Mouse (Mus musculus): ENCODE results near the gene Etnk2. TPM values are rescaled to one million over a fixed set of nuclear protein-coding genes. Genes with fewer than 3 reads are reported as not detected.
A peak's percentile ranks its signal among the peaks of the same experiment; 100 is the strongest.

Etnk2 gene
- polyA plus RNA-seq, 1 experiment from 2014 or later, result 3.0 TPM

DNA sequence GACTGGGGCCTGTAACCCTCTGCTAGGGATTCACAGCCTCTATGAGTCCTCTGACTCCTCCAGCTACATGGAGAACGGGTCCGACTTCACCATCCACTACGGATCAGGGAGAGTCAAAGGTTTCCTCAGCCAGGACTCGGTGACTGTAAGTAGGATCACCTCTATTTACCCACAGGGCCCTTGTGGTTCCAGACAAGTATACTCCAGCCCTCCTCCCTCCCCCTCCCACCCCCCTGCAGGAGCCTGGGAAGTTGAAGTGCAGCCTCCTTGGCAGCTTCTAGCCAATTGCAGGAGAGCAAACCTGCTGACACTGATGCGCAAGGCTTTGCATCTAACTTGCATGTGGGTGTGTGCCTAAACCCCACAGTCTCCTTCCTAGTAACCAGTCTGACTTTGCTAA is 7.9 kb upstream of the Etnk2 start:
- Histone ChIP-seq H3K27ac (no peak overlapping the region), H3K4me3 (no peak overlapping the region), H3K4me1 (peaks cover 8% of the 10 kb centered on the region), H3K9ac (no peak overlapping the region), H3K9me3 (no peaks in the 10 kb centered on the region), H3K27me3 (no peaks in the 10 kb centered on the region; the same call in 1 of the 2 replicates), H3K4me2 (replicated peaks) (no peak overlapping the region), H3K36me3 (no peaks in the 10 kb centered on the region)
- WGBS, result 41% methylated on average over 5 of the region's 5 CpGs
- ATAC-seq (ENCODE audit: insufficient number of reproducible peaks, insufficient read depth, low FRiP score, low TSS enrichment), result no peak

DNA sequence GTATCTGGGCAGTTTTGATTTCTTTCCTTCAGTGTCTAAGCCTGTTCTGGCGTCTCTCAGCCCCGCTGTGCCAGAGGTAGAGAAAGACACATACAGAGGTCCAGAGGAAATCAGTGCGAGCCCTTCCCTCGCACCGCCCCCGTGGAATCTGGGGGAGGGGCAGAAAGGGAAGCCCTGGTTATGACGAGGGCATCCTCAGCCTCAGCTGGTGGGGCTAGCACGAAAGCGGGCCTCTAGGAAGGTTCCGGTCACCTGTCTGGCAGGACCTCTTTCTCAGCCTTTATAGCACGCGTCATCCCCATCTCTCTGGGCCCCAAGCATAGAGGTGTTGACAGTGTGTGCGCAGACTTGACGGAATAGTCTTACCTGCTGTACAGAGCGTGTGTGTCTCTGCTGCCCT is 7.5 kb upstream of the Etnk2 start:
- Histone ChIP-seq H3K4me3 (no peak overlapping the region), H3K9me3 (no peaks in the 10 kb centered on the region), H3K4me1 (peaks cover 8% of the 10 kb centered on the region), H3K36me3 (no peaks in the 10 kb centered on the region), H3K9ac (no peak overlapping the region), H3K27me3 (no peaks in the 10 kb centered on the region; the same call in 1 of the 2 replicates), H3K4me2 (replicated peaks) (no peak overlapping the region), H3K27ac (no peak overlapping the region)
- 53% methylated on average over 15 of the region's 15 CpGs for WGBS
- no peak for ATAC-seq (ENCODE audit: insufficient number of reproducible peaks, insufficient read depth, low FRiP score, low TSS enrichment)

DNA sequence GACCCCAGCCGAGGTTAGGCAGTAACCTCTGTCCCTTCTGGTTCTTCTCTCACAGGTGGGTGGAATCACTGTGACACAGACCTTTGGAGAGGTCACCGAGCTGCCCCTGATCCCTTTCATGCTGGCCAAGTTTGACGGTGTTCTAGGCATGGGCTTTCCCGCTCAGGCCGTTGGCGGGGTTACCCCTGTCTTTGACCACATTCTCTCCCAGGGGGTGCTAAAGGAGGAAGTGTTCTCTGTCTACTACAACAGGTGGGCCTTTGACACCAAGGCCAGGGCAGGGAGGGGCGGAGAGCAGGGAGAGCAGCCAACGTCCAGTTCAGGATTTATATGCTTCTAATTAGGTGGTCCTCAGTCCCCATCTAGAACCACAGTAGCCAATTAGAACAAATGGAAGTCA is 7.0 kb upstream of the Etnk2 start:
- WGBS, result 59% methylated on average over 8 of the region's 8 CpGs

DNA sequence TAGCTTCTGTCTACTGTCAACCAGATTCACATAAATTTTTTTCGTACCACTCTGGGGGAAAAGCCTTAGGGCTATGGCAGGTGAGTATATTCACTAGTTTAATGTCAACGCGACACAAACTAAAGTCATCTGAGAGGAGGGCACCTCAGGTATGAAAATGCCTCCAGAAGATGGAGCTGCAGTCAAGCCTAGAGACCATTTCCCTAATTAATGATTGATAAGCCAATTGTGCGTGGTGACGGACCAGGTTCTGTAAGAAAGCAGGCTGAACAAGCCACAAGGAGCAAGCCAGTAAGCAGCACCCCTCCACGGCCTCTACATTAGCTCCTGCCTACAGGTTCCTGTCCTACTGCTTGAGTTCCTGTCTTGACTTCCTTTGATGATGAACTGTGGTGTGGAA is 2.4 kb upstream of the Etnk2 start:
- H3K9ac ChIP-seq, result no peak overlapping the region
- no peak overlapping the region for H3K4me2 ChIP-seq (replicated peaks)
- H3K9me3 ChIP-seq, result no peaks in the 10 kb centered on the region
- H3K4me3 ChIP-seq, result no peak overlapping the region
- ATAC-seq (ENCODE audit: insufficient number of reproducible peaks, insufficient read depth, low FRiP score, low TSS enrichment), result no peak
- 91% methylated on average over 6 of the region's 6 CpGs for WGBS
- peaks cover 32% of the 10 kb centered on the region for H3K27me3 ChIP-seq
- peaks cover 10% of the 10 kb centered on the region for H3K4me1 ChIP-seq
- no peak overlapping the region for H3K27ac ChIP-seq
- no peaks in the 10 kb centered on the region for H3K36me3 ChIP-seq

More for the DNA sequence above, 7.0 kb upstream of the Etnk2 start:
- Histone ChIP-seq H3K9me3 (no peaks in the 10 kb centered on the region), H3K36me3 (no peaks in the 10 kb centered on the region), H3K9ac (no peak overlapping the region), H3K27me3 (no peaks in the 10 kb centered on the region; the same call in 1 of the 2 replicates), H3K4me1 (peaks cover 8% of the 10 kb centered on the region), H3K27ac (no peak overlapping the region), H3K4me2 (replicated peaks) (no peak overlapping the region), H3K4me3 (no peak overlapping the region)
- no peak for ATAC-seq (ENCODE audit: insufficient number of reproducible peaks, insufficient read depth, low FRiP score, low TSS enrichment)

DNA sequence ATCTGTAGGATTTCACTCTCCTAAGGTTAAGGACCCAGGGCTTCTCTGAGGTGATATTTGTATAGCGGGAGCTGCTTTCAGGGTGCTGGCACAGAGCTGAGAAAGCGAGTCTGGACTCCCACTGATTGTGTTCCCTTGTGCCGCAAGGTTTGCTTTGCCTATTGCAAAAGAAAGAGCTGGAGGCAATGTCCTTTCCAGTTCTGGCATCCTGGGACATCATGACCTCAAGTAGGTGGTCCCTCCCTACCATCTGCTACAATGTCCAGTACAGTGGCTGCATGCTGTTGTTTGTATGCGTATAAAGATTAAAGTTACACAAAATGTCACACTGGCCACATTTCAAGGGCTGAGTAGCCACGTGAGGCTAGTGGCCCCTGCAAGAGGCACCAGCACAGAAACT is 1.3 kb upstream of the Etnk2 start:
- no peaks in the 10 kb centered on the region for H3K9me3 ChIP-seq
- H3K9ac ChIP-seq, result no peak overlapping the region
- H3K4me1 ChIP-seq, result peaks cover 9% of the 10 kb centered on the region
- 87% methylated on average over 5 of the region's 5 CpGs for WGBS
- peaks cover 32% of the 10 kb centered on the region for H3K27me3 ChIP-seq
- no peak for ATAC-seq (ENCODE audit: insufficient number of reproducible peaks, insufficient read depth, low FRiP score, low TSS enrichment)
- H3K4me3 ChIP-seq, result no peak overlapping the region
- H3K27ac ChIP-seq, result no peak overlapping the region
- no peak overlapping the region for H3K4me2 ChIP-seq (replicated peaks)
- H3K36me3 ChIP-seq, result no peaks in the 10 kb centered on the region

DNA sequence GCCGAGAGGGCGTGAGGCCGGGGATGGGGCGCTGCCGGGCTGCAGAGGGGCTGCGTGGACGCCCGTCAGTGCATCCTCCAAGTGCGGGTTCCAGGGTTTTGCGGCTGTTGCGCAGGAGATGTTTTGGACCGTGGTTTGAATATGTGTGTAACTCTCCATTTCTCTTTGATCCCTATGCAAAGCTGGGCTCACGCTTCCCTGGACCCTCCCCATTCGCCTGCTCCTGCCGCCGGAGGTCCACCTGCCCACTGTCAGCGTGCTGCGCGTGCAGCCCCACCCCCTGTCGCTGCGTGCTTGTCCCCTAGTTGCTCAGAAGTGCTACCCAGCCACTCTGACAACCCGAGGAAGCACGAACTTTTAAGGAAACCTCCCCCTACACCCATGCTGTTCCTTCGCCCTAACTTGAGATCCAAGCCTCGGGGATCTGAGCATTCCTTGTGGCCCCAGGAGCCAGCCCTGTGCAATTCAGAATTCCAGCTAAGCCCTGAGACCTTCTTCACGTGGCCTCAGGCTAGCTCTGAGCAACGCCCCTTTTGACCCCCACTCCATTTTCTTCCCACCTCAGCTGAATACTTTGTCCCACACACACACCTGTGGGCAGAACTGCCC is 754 bp downstream of the Etnk2 start:
- WGBS, result 2% methylated on average over 27 of the region's 27 CpGs
- Histone ChIP-seq H3K9me3 (no peaks in the 10 kb centered on the region), H3K27me3 (peaks cover 32% of the 10 kb centered on the region), H3K36me3 (no peaks in the 10 kb centered on the region), H3K9ac (peak overlapping the region; percentile 38; the same call in 1 of the 2 replicates), H3K4me1 (peaks cover 20% of the 10 kb centered on the region), H3K27ac (no peak overlapping the region), H3K4me2 (replicated peaks) (peak overlapping the region; percentile 97), H3K4me3 (peak overlapping the region; percentile 66)
- ATAC-seq (ENCODE audit: insufficient number of reproducible peaks, insufficient read depth, low FRiP score, low TSS enrichment), result no peak

DNA sequence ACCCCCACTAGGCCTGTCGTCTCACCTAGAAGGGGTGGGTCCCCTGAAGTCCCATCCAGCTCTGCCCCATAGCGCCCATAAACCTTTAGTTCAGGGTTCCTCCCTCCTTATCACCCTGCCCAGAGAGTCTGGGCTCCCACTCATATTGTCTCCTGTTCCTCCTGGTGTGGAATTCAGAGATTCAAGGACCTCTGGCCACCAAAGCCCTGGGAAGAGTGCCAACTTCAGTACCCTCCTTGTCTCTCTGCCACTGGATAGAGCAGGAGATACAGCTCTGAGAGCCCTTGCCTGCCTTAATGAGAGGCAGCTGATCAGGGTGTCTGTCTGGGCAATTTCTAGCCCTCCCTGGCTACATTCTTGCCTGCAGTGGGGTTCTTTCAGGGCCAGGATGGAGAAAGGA is 1.5 kb downstream of the Etnk2 start:
- H3K27ac ChIP-seq, result no peak overlapping the region
- no peak overlapping the region for H3K9ac ChIP-seq
- no peak overlapping the region for H3K4me2 ChIP-seq (replicated peaks)
- no peak for ATAC-seq (ENCODE audit: insufficient number of reproducible peaks, insufficient read depth, low FRiP score, low TSS enrichment)
- no peaks in the 10 kb centered on the region for H3K9me3 ChIP-seq
- H3K27me3 ChIP-seq, result peaks cover 32% of the 10 kb centered on the region
- WGBS, result 52% methylated on average over 2 of the region's 2 CpGs
- no peaks in the 10 kb centered on the region for H3K36me3 ChIP-seq
- H3K4me1 ChIP-seq, result peaks cover 20% of the 10 kb centered on the region
- no peak overlapping the region for H3K4me3 ChIP-seq

DNA sequence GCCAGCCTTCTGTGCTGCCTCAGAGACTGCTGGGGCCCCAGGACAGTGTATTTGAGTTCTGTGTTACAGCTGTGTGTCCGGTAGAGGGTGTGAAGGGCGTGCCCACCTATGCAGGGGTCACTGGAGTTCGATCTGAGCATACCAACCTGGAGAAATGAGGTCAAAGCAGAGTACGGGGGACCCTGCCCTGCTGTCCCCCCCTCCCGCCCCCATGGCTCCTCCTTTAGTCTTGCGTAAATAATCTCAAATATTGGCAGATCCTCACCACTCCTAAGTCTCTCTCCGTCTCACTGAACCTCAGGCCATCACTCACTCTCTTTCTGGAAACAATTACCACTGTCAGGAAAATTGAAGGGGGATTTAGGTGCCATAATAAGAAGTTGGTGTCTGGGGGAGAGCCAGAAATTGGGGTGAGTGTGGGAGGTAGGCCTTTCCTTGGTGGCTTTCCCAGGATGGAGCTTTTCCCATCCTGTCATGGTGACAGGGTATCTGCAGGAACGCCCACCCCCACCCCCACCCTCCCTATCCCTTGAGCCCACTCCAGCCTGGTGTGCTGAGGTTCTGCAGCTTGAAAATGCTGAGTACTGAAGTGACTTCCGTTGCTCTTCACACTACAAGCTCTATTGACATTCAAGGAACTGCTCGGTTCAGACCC is 3.7 kb downstream of the Etnk2 start:
- Histone ChIP-seq H3K4me2 (replicated peaks) (no peak overlapping the region), H3K9me3 (no peaks in the 10 kb centered on the region), H3K9ac (no peak overlapping the region), H3K27ac (0 out of 2 replicates have a peak overlapping the region, but pooled peaks have one; percentile 8), H3K4me1 (peaks cover 20% of the 10 kb centered on the region), H3K36me3 (no peaks in the 10 kb centered on the region), H3K4me3 (no peak overlapping the region), H3K27me3 (peaks cover 32% of the 10 kb centered on the region)
- ATAC-seq (ENCODE audit: insufficient number of reproducible peaks, insufficient read depth, low FRiP score, low TSS enrichment), result no peak
- 31% methylated on average over 10 of the region's 10 CpGs for WGBS

DNA sequence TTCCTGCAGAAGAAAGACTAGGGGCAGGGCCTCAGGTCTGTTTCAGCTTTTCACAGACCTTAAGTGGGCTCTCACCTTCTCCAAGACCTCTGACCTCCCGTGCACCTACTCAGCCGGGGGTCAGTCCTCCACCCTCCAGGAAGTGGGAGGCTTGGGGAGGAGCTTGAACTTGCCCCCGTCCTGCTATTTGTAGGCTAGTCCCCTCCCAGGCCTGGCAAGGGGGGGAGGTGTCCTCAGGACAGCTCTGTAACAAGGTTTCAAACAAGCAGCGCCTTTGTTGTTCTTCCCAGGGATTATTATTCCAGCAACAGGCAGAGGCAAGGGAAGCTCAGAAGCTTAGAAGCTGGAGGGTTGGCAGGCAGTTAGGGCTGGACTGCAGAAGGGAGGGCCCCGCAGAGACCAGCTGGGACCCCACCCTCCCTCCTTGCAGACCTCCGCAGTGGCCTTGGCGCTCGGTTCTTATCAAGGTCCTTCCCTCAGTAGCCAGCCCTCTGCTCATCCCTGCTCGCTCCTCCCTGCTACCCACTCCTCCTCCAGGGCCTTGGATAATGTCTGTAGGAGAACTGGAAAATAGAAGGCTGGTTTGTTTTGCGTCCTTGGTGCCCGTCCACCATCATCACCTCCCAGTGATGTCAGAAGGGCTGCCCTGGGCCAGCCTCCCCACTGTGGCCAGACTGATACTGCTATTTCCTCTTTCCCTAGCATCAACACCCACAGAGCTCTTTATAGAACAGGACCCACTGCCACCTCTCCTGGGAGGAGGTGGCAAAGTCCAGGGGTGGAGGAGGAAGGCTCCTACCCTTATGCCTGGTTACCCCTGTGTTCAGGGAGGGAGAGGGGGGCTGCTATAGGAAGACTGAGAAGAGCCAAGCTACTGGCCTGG is 4.5 kb downstream of the Etnk2 start:
- H3K9me3 ChIP-seq, result no peaks in the 10 kb centered on the region
- no peaks in the 10 kb centered on the region for H3K36me3 ChIP-seq
- H3K27me3 ChIP-seq, result peaks cover 29% of the 10 kb centered on the region
- H3K4me1 ChIP-seq, result peaks cover 20% of the 10 kb centered on the region
- no peak for ATAC-seq (ENCODE audit: insufficient number of reproducible peaks, insufficient read depth, low FRiP score, low TSS enrichment)
- no peak overlapping the region for H3K9ac ChIP-seq
- peak overlapping the region; percentile 8; the same call in 1 of the 2 replicates for H3K27ac ChIP-seq
- no peak overlapping the region for H3K4me2 ChIP-seq (replicated peaks)
- WGBS, result 9% methylated on average over 11 of the region's 11 CpGs
- H3K4me3 ChIP-seq, result no peak overlapping the region

DNA sequence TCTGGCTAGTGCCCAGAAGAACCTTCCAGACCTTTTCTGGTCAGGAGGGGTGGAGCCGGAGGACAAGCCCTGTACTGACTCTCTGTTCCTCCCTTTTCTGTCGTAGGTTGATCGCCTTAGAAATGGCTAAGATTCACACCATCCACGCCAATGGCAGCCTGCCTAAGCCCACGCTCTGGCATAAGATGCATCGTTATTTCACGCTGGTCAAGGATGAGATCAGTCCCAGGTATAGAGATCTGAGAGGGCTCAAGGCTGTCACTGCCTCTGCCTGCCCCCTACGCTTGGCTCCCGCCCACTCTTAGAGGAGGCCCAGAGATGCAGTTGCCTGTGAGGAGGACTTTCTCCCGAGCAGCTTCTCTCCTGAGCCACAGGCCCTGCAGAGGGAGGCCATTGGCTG is 5.3 kb downstream of the Etnk2 start:
- H3K9ac ChIP-seq, result no peak overlapping the region
- no peak overlapping the region for H3K4me2 ChIP-seq (replicated peaks)
- H3K27ac ChIP-seq, result no peak overlapping the region
- H3K9me3 ChIP-seq, result no peaks in the 10 kb centered on the region
- WGBS, result 54% methylated on average over 10 of the region's 10 CpGs
- no peaks in the 10 kb centered on the region for H3K36me3 ChIP-seq
- no peak overlapping the region for H3K4me3 ChIP-seq
- H3K27me3 ChIP-seq, result peaks cover 22% of the 10 kb centered on the region
- peaks cover 19% of the 10 kb centered on the region for H3K4me1 ChIP-seq
- no peak for ATAC-seq (ENCODE audit: insufficient number of reproducible peaks, insufficient read depth, low FRiP score, low TSS enrichment)

DNA sequence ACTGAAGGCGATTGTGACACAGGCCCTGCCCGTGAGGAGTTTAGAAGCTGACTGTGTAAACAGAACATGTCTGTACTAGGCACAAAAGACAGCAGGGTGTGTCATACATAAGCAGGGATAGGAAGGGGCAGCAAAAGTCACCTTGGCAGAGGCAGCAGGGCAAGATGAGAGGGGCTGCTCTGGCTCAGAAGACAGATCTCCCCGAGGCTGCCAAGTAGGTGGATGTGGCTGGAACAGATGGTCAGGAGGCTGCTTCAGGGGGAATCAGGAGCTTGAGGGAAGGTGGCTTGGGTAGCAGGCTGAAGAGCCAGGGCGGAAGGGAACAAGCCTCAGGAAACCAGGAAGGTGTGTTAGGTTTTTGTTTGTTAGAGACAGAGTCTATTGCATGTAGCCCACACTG is 7.0 kb downstream of the Etnk2 start:
- no peak for ATAC-seq (ENCODE audit: insufficient number of reproducible peaks, insufficient read depth, low FRiP score, low TSS enrichment)
- Histone ChIP-seq H3K36me3 (no peaks in the 10 kb centered on the region), H3K4me2 (replicated peaks) (no peak overlapping the region), H3K4me3 (no peak overlapping the region), H3K27ac (no peak overlapping the region), H3K27me3 (peaks cover 5% of the 10 kb centered on the region), H3K9me3 (no peaks in the 10 kb centered on the region), H3K9ac (no peak overlapping the region), H3K4me1 (peaks cover 11% of the 10 kb centered on the region)
- 75% methylated on average over 4 of the region's 4 CpGs for WGBS

DNA sequence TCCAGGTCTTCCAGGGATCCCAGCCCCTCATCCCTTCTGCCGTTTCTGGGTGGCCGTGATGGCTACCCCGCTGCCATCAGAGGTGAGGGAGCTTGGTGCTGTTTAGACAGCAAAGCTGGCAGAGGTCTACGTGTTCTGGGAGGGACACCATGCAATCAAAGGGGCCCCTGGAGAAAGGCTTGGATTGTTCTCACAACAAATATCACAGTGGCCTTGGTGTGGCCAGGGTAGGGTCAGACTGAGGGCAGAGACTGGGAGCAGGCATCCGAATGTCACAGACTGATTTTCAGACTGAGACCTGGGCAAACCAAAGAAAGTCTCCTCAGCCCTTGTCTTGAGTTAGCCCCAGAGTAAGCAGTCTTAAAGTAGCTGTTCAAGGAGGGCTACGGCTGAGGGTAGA is 8.1 kb downstream of the Etnk2 start:
- H3K4me1 ChIP-seq, result peaks cover 11% of the 10 kb centered on the region
- ATAC-seq (ENCODE audit: insufficient number of reproducible peaks, insufficient read depth, low FRiP score, low TSS enrichment), result no peak

More for the DNA sequence above, 8.1 kb downstream of the Etnk2 start:
- Histone ChIP-seq H3K27me3 (no peaks in the 10 kb centered on the region), H3K9ac (no peak overlapping the region), H3K9me3 (no peaks in the 10 kb centered on the region), H3K4me3 (no peak overlapping the region), H3K36me3 (no peaks in the 10 kb centered on the region), H3K4me2 (replicated peaks) (no peak overlapping the region), H3K27ac (no peak overlapping the region)
- WGBS, result 84% methylated on average over 6 of the region's 6 CpGs

Data from embryonic facial prominence, embryonic 12.5 days (tissue).